Mouse (Mus musculus) stomach, postnatal 0 days (tissue): ENCODE measurements at regions not wholly inside any gene's neighbourhood (a gene's known extent, or its start where the extent isn't known, plus 50 kb on each side); places are given as distances from the start of the nearest gene placed in this dataset.

Source experiments
- CTCF ChIP-seq: IDR thresholded peaks from 2 replicates; pipeline ENCODE4 v1.5.1; 2016; ENCODE audit warnings: antibody characterized with exemption, low read depth, mild to moderate bottlenecking, moderate library complexity
- EP300 ChIP-seq: optimal IDR thresholded peaks from 2 replicates; pipeline ENCODE3; 2016; ENCODE audit warnings: antibody characterized with exemption

- TF ChIP-seq CTCF = no peak
- no peak for TF ChIP-seq EP300
Measured at GRCm38 (mm10) chr16:57947309-57947708, 192.8 kb upstream of the Col8a1 start.
